Mouse (Mus musculus): ENCODE results near the gene Smyd3. TPM values are rescaled to one million over a fixed set of nuclear protein-coding genes. Genes with fewer than 3 reads are reported as not detected.

Gene Smyd3
- polyA plus RNA-seq, 1 experiment, result 19.9 TPM

DNA sequence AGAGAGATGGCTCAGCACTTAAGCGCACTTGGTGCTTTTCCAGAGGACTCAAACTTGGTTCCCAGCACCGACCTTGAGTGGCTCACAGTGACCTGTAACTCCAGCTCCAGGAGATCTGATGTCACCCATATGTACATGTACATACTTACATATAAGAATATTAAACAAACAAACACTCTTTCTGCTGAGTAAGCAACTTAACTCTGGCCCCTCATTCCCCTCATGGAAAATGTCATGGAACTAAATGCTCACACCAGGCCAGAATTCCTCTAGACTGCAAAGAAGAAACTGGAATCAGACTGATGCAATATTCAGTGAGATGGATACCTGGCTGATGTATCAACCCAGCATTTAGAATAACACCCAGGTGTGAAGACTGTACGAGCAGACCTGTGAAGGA is 21.2 kb upstream of the Smyd3 start:
- no peak overlapping the region for H3K4me3 ChIP-seq (ENCODE audit: insufficient read depth, low read length)
- H3K27ac ChIP-seq (ENCODE audit: insufficient read depth, low read depth, low read length), result no peak overlapping the region
- H3K4me1 ChIP-seq (ENCODE audit: control insufficient read depth, insufficient read depth, low read length), result peaks cover 8% of the 10 kb centered on the region
- TF ChIP-seq CTCF (IDR thresholded peaks at IDR 0.05; ENCODE audit: low read depth, low read length) (no peak), POLR2A (IDR thresholded peaks at IDR 0.05; ENCODE audit: borderline replicate concordance, low read depth, low read length) (no peak)

DNA sequence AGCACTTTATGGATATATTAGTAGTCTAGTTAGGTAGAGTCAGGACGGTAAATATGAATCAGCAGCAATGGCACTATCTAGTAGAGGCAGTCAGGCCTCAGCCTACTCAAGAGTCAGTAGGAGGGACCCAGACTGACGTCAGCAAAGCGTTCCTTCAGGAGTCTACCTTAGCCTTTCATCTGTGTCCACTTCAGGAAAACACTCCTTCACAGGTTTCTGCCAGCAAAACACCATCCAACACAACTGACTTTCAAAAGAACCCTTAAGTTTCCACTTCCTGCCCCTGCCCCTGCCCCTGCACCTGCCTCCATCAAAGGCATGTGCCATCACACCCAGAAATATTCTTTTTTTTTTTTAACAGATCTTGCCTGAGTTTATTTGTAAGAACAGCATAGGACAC is 2.1 kb upstream of the Smyd3 start:
- TF ChIP-seq CTCF (IDR thresholded peaks at IDR 0.05; ENCODE audit: low read depth, low read length), result no peak
- TF ChIP-seq POLR2A (IDR thresholded peaks at IDR 0.05; ENCODE audit: borderline replicate concordance, low read depth, low read length), result no peak
- Histone ChIP-seq H3K4me3 (ENCODE audit: insufficient read depth, low read length) (no peak overlapping the region), H3K27ac (ENCODE audit: insufficient read depth, low read depth, low read length) (no peak overlapping the region), H3K4me1 (ENCODE audit: control insufficient read depth, insufficient read depth, low read length) (peaks cover 2% of the 10 kb centered on the region)

DNA sequence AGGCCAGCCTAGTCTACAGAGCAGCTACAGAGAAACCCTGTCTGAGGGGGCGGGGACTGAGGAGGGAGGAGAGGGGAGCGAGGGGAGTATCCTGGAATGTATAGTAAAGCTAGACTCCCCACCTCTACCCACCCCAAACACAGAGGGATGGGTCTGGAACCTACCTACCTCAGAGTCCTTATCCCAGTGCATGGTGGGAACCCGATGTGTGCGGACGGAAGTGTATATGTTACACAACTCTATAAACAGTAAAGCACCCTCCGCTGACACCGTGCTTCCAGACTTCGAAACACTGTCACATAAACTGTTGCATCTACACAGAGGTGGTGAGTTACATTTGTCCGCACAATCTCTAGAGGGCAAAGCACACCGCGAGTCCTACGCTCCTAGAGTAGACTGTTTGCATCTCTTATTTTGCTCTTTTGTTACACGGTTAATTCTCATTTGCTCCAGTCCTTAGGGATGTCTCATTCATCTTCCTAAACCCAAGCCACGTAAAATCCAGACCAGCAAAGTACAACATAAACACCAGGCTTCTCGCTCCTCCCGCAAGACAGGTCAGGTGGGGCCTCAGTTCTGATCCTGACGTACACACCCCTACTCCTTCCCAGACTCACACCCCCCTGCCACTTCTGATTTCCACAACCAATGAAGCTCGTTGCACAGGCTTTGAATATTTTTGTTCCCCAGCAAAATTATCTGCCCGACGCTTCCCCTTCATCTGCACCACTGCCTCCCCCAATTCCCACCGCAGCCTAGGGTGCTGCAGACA is 714 bp downstream of the Smyd3 start:
- Histone ChIP-seq H3K4me3 (ENCODE audit: insufficient read depth, low read length) (peak overlapping the region; percentile 72), H3K4me1 (ENCODE audit: control insufficient read depth, insufficient read depth, low read length) (peaks cover 2% of the 10 kb centered on the region), H3K27ac (ENCODE audit: insufficient read depth, low read depth, low read length) (peak overlapping the region; percentile 17; the same call in 1 of the 2 replicates)
- TF ChIP-seq CTCF (IDR thresholded peaks at IDR 0.05; ENCODE audit: low read depth, low read length), result no peak
- TF ChIP-seq POLR2A (IDR thresholded peaks at IDR 0.05; ENCODE audit: borderline replicate concordance, low read depth, low read length), result no peak

GRCm38 (mm10) chr1:179511895-179512294 is 5.9 kb downstream of the Smyd3 start:
- no peak for TF ChIP-seq POLR2A (IDR thresholded peaks at IDR 0.05; ENCODE audit: borderline replicate concordance, low read depth, low read length)
- TF ChIP-seq CTCF (IDR thresholded peaks at IDR 0.05; ENCODE audit: low read depth, low read length), result no peak
- Histone ChIP-seq H3K4me3 (ENCODE audit: insufficient read depth, low read length) (no peak overlapping the region), H3K4me1 (ENCODE audit: control insufficient read depth, insufficient read depth, low read length) (peaks cover 2% of the 10 kb centered on the region)

DNA sequence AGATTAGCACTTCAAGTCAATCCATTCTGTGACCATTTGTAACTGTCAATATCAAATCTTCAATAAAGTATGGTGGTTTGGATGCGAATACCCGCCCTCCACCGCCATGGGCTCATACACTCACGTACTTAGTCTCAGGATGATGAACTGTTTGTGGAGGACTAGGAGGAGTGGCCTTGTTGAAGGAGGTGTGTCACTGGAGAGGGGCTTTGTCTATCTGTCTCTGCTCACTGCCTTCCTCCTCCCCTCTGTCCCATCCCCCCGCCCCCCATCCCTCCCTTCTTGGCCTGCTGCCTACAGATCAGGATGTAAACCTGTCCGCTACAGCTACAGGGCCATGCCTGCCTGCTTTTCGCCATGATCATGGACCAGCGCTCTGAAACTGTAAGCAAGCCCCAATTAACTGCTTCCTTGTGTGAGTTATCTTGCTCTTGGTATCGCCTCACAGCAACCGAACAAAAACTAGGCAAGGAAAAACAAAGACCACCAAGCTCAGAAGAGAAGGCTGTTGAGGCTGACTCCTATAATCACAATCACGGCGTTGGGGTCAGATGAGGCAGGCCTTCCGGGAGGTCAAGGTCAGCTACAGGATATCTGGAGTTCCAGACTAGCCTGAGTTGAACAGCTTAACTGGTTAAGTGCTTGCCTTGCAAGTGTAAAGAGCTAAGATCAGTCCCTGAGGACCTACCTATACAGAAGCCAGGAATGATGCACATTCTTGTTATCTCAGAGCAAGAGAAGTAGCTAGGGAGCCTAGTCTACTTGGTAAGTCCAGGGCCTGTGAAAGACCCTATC is 7.1 kb downstream of the Smyd3 start:
- TF ChIP-seq CTCF (IDR thresholded peaks at IDR 0.05; ENCODE audit: low read depth, low read length), result no peak
- no peak for TF ChIP-seq POLR2A (IDR thresholded peaks at IDR 0.05; ENCODE audit: borderline replicate concordance, low read depth, low read length)
- Histone ChIP-seq H3K4me1 (ENCODE audit: control insufficient read depth, insufficient read depth, low read length) (no peaks in the 10 kb centered on the region; the same call in 1 of the 2 replicates), H3K4me3 (ENCODE audit: insufficient read depth, low read length) (no peak overlapping the region), H3K27ac (ENCODE audit: insufficient read depth, low read depth, low read length) (no peak overlapping the region)

More at GRCm38 (mm10) chr1:179511895-179512294, 5.9 kb downstream of the Smyd3 start:
- H3K27ac ChIP-seq (ENCODE audit: insufficient read depth, low read depth, low read length), result no peak overlapping the region

DNA sequence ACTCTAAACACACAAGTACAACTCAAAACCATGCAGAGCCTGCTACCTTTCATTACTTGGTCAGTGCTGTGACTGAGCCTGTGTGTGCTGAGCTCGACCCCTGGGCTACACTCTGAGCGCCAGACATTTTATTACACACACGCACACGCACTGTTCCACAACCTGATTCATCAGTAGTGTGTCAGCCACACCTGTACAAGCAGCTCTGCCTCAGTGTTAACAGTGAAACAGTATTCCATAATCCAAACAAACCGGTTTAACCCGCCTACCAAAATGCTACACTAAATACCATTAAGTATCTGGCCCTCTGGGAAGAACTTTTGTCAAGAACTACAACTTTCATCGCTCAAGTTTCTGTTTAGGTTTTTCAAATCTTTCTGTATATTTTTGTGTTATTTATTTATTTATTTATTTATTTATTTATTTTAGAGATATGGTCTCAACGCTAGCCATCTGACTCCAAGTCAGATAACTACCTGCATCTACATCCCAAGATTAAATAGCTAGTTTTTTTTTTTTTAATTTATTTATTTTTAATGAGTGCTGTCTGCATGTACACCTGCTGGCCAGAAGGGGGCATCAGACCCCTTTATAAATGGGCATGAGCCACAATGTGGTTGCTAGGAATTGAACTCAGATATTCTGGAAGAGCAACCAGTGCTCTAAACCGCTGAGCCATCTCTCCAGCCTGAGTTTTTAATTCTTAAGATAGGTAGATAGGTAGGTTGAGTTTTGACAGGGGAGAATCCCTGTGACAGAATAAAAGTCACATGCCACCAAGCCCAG is 11.1 kb downstream of the Smyd3 start:
- TF ChIP-seq POLR2A (IDR thresholded peaks at IDR 0.05; ENCODE audit: borderline replicate concordance, low read depth, low read length), result no peak
- TF ChIP-seq CTCF (IDR thresholded peaks at IDR 0.05; ENCODE audit: low read depth, low read length), result no peak
- Histone ChIP-seq H3K4me1 (ENCODE audit: control insufficient read depth, insufficient read depth, low read length) (peaks cover 2% of the 10 kb centered on the region; the same call in 1 of the 2 replicates), H3K4me3 (ENCODE audit: insufficient read depth, low read length) (no peak overlapping the region), H3K27ac (ENCODE audit: insufficient read depth, low read depth, low read length) (no peak overlapping the region)

DNA sequence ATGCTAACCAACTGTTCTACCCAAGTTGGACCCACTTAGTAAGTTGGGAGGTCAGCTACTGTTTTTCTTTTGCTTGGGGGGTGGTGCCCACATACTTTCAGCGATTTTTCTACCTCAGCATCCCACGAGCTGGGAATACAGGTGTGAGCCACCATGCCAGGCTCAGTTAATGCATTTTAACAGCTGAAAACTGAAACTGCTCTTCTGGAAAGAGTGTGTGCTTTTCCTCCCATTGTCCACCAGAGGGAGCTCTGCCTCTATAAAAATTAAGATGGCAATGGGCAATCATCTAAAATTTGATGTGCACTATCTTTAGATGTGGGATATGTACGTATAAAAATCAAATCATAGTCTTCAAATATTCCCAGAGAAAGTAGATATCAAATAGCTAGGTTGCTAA is 15.3 kb downstream of the Smyd3 start:
- peak; percentile 39; the same call in 1 of the 2 replicates for TF ChIP-seq CTCF (IDR thresholded peaks at IDR 0.05; ENCODE audit: low read depth, low read length)
- no peak for TF ChIP-seq POLR2A (IDR thresholded peaks at IDR 0.05; ENCODE audit: borderline replicate concordance, low read depth, low read length)
- Histone ChIP-seq H3K4me3 (ENCODE audit: insufficient read depth, low read length) (no peak overlapping the region), H3K4me1 (ENCODE audit: control insufficient read depth, insufficient read depth, low read length) (0 out of 2 replicates have a peak, but pooled peaks cover 4% of the 10 kb centered on the region), H3K27ac (ENCODE audit: insufficient read depth, low read depth, low read length) (no peak overlapping the region)

DNA sequence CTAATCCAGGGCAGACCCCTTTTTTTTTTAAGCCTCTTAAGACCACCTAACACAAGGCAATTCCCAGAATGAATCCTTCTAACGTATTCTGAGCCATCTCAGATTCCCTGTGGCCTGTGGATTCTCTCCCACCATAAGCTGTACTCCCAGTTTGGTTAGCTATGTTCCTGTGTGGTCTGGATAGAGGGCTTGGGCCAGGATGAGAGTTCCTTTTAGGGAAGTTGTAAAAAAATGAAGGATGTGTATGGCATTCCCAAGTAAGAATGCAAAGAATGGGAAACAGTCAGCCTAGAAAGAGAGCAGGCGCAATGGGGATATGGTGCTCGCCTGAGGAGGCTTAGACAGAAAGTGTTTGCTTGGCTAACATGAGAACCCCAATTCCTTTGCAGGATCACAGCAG is 18.6 kb downstream of the Smyd3 start:
- Histone ChIP-seq H3K4me1 (ENCODE audit: control insufficient read depth, insufficient read depth, low read length) (0 out of 2 replicates have a peak, but pooled peaks cover 4% of the 10 kb centered on the region), H3K4me3 (ENCODE audit: insufficient read depth, low read length) (no peak overlapping the region), H3K27ac (ENCODE audit: insufficient read depth, low read depth, low read length) (no peak overlapping the region)
- TF ChIP-seq CTCF (IDR thresholded peaks at IDR 0.05; ENCODE audit: low read depth, low read length) (no peak), POLR2A (IDR thresholded peaks at IDR 0.05; ENCODE audit: borderline replicate concordance, low read depth, low read length) (no peak)

GRCm38 (mm10) chr1:179492908-179493307 is 24.9 kb downstream of the Smyd3 start:
- H3K4me1 ChIP-seq (ENCODE audit: control insufficient read depth, insufficient read depth, low read length), result peaks cover 9% of the 10 kb centered on the region
- TF ChIP-seq CTCF (IDR thresholded peaks at IDR 0.05; ENCODE audit: low read depth, low read length) (no peak), POLR2A (IDR thresholded peaks at IDR 0.05; ENCODE audit: borderline replicate concordance, low read depth, low read length) (no peak)
- H3K27ac ChIP-seq (ENCODE audit: insufficient read depth, low read depth, low read length), result no peak overlapping the region
- H3K4me3 ChIP-seq (ENCODE audit: insufficient read depth, low read length), result no peak overlapping the region

Measured in bone marrow macrophage, adult 2 months (primary cell).